Mouse (Mus musculus) mouse trophoblast stem cell (cell line): Measurements from ENCODE around the gene Tc2n.

Source experiments
- in situ Hi-C, 2 experiments: fragments of 300-500 bp; cut with MseI, MboI; formaldehyde crosslinking; loops; 2 replicates in 1 of 2; 3 replicates in 1 of 2; pipeline ENCODE4 v1.15.1; 2025

The Tc2n gene

DNA sequence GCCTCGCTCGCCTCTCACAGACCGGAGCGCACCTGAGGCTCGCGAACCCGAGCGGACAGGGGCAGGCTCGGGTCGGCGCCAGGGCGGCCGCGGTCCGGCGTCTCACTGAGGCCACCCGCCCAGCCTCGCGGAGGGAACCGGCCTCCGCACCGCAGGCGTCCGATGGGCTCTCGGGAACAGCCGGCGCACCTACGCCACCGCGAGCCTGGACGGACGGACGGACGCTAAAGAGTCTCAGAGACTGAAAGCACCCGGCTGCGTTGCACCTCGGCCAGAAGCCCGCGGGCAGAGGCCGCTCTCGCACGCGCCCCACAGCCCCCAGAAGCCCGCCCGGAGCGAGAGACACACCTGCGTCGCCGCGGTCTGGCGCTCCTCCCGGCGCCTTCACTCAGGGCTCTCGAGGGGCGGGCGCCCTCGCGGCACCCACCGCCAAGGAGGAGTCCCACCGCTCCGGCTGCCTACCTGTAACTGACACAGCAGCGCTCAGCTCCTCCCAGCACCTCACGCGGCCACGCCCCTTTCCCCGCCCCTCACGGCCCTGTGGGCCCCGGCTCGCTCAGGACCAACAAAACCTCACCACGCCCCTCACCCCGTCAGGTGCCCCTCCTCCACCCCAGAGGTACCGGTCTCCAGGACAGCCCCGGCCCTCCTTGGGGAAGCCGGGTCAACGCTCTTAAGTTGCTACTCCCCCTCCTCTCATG, at the start of gene Tc2n:
Gene Tc2n, minus strand, starts transcription at position 470 of the 701 bp plus-strand sequence.
- in situ Hi-C loops = no loop called here

DNA sequence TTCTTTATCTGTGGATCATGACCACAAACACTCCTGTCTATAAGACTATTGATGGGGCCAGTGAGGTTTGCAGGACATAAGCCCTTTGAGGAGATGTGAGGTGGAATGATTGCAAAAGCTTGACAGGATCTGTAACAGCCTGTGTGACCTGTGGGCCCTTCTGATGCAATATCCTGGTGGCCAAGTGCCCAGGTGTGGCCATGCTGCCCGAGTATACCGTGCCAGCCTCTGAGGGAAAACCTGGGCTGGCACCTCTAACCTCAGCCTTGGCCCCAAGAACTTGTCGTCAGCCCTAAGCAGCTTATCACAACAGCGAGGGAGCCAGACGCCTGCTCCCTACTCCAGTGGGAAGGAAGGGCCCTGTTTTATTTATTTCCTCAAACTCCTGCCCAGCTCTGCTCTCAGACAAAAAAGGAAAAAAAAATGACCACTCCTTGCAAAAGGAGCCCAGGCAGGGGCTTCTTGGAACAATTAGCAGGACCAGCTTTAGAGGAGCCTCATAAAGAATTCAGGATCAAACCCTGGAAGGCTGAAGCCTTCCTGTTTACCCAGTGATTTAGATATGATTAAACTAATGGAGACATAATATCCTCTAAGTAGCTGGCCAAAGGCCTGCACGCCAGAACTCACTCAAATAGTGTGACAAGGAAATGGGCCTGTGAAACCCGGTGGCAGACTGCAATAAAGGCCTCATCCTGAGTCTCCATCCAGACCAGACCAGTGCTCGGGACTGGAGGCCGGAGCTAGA, 49.2 kb upstream of the Tc2n start:
- in situ Hi-C loops = no loop called here

DNA sequence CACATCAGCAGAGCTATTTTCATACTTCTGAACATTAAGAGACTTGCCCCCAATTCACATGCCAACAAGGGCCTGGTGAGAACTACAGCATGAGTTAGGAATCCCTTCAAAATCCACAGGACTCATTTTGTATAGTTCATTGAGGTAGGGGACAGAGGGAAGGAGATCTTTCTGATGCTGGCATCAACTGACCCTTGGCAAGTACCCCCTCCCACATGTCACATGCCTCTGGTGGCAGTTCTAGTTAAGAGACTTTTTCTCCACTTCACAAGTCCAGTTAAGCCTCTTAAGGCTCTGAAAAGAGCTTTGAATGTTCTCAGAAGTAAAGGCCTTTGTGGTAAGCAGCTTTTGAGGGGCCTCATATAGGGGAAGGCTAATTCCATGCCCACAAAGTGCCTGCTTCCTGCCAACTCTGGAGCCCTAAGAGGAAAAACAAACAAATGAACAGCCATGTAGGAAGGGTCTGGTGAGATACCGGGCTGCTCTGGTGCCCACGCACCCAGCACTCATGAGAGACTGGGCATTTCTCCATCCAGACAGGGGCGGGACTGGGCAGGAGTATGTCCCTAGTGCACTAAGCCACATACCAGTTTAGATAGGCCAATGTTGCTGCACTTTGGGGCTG, 48.0 kb upstream of the Tc2n start:
- in situ Hi-C loops = no loop called here

DNA sequence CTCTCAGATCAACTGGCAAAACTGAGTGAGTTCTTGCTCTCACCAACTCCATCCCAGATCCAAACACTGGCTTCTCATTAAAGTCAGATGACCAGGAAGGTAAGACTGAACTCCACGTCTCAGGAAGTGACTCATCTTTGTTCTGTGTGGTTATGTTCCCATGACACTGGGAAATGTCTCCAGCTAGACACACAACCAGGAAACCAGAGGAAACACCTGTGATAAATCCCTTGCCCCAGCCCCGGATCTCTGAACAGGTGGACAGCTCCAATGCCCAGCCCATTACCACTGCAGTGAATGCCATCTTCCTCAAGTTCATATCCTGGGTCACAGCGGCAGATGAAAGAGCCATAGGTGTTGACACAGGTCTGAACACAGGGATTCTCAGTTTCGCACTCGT, 46.5 kb upstream of the Tc2n start:
- in situ Hi-C loops = no loop called here

DNA sequence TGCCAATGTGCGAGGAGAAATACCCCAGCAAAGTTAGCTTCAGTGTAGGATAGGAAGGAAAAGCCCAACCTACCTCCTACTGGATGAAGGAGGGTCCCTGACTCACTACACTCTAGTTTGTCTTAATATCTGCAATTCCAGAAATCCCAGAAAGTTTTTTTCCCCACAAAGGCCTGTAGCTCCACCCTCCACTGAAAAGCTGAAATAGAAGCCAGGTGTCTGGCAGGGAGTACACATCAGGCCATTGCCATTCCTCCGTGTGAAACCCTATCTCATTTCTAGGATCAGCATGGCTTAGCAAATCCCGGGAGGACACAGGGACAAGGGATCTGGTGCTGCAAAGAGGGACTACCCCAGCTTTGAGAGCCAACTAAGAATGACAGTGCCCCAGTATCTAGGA, 44.7 kb upstream of the Tc2n start:
- in situ Hi-C loops = no loop called here

DNA sequence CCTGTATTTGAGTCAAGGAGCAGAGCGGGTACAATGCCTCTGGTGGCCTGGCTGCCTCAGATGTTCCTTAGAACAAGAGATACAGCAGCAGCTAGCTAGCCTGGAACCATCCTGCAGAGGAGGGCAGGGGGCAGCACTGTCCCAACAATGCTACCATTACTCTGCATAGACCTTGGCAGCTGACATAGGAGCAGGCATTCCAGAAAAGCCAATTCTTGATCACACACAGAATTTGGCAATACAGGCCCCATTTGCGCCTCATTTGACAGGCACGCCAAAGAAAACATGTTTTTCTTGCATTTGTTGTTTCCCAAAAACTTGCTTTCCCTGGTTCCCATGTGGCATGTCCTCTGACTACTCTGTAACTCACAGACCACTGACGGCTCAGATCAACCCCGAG, 43.7 kb upstream of the Tc2n start:
- in situ Hi-C loops = no loop called here

DNA sequence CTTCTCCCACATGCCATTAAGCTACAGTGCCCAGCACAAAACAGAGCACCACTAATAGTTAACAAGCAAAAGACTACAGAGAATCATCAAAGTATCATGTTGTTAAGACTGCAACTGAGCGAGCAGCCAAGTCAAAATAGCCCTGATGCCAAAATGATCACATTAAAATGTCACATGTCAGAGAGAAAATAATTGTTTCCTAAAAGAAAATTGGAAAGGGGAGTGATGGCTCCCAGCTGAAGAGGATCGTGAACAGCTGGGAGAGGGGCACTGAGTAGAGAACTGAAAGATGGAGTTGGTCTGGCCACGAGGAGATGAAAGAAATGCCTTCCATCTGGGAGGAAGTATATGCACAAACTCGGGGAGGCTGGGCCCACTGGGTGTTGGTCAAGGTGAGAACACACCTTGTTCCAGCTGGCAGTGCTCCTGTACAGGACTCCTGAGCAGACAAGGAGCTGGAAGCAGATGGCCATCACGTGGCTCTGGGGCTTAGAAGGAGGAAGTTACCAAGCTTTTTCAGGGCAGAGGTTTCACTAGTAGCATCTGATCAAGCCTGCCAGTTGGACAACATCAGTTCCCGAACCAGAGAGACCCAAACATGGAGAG, 41.2 kb upstream of the Tc2n start:
- in situ Hi-C loops = no loop called here

DNA sequence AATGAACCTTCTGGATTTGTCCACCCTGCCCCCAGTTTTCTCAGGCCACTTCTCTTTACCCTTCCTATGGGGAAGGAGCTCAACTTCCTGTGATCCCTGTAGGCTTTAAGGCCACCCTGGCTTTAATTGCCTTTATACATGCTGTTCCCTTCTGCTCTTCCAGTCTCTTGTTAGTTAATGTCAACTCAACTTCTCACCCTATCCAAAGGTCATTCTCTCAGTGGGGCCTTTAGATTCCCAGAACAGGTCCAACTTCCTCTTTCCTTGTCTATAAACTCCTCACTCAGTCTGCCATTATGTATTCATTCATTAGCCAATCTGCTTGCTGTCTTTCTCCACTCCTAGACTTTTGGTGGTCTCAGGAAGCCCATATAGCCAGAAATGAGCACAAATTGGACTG, 40.4 kb upstream of the Tc2n start:
- in situ Hi-C loops = no loop called here

DNA sequence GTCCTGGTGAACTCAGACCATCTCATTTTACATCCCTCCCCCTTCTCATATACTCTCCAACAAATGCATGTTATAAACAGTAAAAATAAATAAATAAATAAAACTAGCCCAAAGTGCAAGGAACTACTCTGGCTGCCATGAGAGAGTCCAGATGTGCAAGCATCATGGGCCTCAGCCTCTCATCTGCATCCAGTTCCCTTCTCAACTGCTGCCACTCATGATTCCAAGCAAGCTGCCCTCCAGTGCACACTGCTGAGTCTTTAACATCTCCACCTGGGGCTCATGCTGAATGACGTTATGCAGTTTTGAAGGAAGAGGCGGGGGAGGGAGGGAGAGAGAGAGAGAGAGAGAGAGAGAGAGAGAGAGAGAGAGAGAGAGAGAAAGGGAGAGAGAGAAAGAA, 24.1 kb upstream of the Tc2n start:
- in situ Hi-C loops = no loop called here

DNA sequence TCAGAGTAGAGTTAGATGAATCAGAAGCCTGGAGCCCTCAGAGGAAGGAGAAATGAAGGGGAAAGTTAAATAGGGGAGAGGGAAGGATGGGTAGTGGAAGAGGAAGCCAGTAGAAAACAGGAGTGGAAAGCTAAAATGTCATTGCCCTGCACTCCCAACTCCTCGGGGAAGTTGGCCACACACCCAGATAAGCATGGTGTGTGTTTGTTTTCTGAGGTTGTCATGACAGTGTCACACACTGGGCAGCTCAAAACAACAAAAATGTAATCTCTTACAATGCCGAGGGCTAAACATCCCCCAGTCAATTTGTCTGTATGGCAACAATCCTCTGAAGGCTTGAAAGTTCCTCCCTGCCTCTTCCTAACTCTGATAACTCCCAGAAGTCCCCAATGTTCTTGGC, 22.2 kb upstream of the Tc2n start:
- in situ Hi-C loops = no loop called here

DNA sequence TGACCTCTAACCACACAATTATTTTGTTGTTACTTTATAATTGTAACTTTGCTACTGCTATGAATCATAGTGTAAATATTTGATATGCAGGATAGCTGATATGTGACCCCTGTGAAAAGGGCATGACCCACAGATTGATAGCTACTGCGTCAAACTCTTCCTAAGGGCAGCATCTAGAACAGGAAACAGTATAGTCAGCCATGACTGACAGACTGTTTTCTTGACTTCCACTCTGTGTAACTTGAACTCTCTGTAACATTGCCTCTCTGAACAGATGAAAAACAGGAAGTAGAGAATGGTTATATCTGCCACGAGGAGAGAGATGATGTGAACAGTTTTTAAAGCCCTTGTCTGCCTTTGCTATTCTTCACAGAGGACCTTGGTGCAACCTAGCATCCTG, 21.7 kb upstream of the Tc2n start:
- in situ Hi-C loops = no loop called here

DNA sequence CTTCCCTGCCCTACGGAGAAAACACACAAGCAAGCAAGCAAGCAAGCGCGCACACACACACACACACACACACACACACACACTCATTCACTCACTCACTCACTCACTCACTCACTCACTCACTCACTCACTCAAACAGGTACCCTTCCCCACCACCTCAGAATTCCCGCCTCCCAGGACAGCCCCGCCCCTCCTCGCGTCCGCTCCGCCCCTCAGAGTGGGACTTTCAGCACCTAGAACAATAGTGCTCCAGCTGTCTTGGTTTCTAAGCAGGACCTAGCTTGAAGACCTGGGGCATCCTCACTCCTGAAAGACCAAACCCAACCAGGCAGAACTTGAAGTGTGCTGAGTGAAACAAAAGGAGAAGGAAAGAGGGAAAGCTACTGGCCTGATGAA, 430 bp upstream of the Tc2n start:
- in situ Hi-C loops = no loop called here

DNA sequence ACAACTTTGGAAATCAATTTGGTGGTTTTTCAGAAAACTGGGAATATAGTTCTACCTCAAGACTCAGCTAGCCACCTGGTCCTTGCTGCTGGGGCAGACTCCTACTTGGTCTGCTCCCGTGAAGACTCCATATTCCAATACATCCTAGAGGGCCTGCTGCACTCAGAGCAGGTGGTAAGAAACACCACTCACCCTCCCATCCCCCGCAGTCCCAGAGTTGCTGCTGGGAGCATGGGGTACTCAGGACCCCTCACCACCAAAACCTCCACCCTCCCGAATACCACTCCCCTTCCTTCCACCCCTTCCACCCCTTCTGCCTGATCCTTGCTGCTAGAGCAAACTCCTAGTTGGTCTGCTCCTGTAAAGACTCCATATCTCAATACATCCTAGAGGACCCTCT, 19.1 kb downstream of the Tc2n start:
- in situ Hi-C loops = no loop called here

DNA sequence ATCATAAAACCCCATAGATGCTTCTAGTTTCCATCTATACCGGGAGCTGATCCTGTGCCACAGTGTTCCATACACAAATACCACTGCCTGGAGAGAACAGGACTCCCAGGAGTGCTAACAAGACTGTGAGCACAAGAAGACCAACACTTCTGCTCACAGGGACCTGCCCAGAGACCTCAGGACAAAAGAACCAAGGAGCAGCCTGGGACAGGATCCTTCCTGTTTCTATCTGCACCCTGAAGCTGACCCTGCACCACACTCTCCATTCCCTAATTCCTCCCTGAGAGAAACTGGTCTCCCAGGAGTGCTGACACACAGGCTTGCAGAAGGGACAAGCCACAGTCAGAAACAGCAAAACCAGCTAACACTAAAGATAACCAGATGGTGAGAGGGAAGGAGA, 21.8 kb downstream of the Tc2n start:
- in situ Hi-C loops = no loop called here

DNA sequence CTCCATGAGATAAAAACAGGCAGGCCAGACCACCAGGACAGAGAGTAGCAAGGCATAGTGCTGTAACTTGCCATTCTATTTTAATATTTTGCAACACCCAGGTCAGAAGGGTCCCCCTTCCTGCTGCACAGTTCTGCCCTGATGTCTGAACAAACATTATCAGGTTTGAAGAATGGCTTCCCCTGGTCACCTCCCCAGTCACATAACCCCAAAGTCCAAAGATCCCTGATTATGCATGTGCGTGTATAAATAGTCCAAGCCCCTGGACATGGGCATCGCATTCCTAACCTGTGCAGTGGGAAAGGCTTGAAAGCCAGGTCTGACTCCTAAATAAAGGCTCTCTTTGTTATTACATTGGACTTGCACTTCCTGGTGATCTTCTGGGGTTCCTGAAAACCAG, 37.8 kb downstream of the Tc2n start:
- in situ Hi-C loops = no loop called here

DNA sequence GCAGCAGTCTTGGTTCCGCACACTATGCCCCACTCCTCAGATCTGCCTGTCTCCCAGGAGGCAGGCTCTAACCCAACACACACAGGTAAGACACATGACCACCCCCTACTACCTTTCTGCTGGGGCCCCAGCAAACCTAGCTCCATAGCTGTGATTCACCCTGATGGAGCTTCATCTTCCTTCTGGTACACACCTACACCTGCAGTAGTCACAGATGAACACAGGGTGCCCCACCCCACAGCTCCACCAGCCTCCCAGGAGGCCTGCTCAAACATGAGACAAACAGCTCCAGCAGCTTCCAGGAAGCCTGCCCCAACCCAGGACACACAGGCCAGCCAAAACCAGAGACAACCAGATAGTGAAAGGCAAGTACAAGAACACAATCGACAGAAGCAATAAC, 50.8 kb downstream of the Tc2n start:
- in situ Hi-C loops = no loop called here

DNA sequence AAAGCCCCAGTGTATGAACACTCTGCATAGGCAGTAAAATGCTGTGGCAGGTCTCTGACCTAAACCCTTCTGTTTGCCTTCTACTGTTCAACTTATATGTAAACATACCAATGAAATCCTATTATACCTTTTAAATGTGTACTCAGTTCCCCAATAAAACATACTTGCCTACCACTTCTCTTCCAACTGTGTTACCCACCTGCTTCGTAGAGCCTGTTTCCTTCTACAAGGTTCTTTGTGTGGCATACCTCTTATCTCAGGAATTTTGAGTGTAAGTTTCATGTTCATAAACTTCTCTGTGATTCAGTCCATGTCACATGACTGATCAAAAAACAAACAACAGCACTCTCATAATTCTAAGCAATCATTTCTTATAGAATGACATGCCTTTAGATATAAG, 85.2 kb downstream of the Tc2n start:
- in situ Hi-C loops = no loop called here

DNA sequence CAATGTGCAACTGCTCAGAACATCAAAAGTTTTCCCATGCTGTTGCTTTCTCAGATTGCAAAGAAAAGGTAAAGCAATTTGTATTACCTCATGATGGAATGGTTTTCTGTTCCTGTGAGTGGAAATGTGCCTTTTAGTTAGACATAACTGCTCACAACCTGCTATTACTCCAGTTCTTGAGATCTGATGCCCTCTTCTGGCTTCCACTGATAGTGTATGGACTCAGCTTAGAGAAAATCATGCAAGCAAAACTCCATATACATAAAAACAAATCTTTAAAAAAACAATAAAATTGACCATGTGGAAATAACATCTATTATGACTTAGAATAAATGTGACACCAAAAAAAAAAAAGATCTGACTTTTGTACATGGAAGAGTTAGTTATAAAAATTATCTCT, 111.7 kb downstream of the Tc2n start:
- in situ Hi-C loops = loop anchor here in 1 of 2 experiments (10.0 kb wide), 1 partner anchor 482 kb away; no protein-coding TSS in a partner anchor
